Mouse (Mus musculus): ENCODE measurements around the gene Fgfr2. TPM values are rescaled to one million over a fixed set of nuclear protein-coding genes. Genes with fewer than 3 reads are reported as not detected.

Fgfr2 gene
- polyA plus RNA-seq, 1 experiment from 2014 or later: 11.4 TPM

DNA sequence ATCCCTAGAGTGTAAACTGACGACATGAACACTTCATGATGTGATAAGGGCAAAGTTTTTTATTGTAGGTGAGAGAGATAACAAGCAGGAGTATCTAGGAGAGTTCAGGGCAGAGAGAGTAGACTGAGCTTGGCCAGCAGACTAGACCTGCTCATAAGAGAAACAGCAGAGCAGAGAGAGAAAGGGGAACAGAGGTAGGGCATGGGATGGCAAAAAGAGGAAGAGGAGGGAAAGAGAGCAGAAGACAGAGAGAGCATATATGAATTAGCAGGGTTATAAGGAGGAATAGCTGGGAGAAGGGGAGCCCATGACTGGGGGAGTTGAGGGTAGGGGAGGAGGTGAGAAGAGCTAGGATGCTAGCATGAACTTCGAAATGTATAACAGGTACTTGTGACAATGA, 1791.5 kb downstream of the Fgfr2 start:
- 38% methylated on average over 2 of the region's 2 CpGs for WGBS (ENCODE audit: insufficient replicate concordance)
- ATAC-seq (ENCODE audit: low read depth): no peak
- H3K4me1 ChIP-seq (ENCODE audit: control insufficient read depth, low read depth, low read length): no peaks in the 10 kb centered on the region
- H3K36me3 ChIP-seq (ENCODE audit: control insufficient read depth, insufficient read depth): no peaks in the 10 kb centered on the region
- H3K27me3 ChIP-seq (ENCODE audit: control insufficient read depth, insufficient read depth, low read depth, low read length): no peaks in the 10 kb centered on the region
- no peak overlapping the region for H3K9ac ChIP-seq (ENCODE audit: low read depth, low read length)
- no peaks in the 10 kb centered on the region for H3K9me3 ChIP-seq (replicated peaks; ENCODE audit: control insufficient read depth, low read length)
- no peak overlapping the region for H3K4me3 ChIP-seq (ENCODE audit: low read depth, low read length)
- H3K4me2 ChIP-seq (ENCODE audit: low read depth, low read length): no peak overlapping the region
- H3K27ac ChIP-seq (ENCODE audit: low read length): no peak overlapping the region

DNA sequence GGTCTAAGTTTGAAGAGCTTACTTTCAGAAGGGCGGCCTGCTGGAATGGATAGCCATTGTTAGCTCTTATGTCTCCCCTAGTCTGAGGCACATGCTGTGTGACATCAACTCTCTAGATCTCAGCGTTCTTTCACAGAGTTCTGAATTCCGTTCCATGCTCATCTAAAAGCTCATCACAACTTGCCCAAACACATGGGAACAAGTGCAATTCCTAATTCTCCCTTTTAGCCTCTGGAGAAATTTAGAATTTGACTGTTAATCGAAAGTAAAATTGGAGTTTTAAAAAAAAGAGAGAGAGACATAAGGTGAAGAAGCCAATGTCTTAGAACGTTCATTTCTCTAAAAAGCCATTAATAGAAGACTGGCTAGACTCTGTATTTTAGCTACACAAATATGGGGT, 1793.7 kb downstream of the Fgfr2 start, which contains the start of gene Fam24b:
TSS of gene Fam24b (minus strand) at position 101 of the 400 bp plus-strand sequence.
- Histone ChIP-seq H3K9ac (ENCODE audit: low read depth, low read length) (no peak within 1 kb of the TSS), H3K4me1 (ENCODE audit: control insufficient read depth, low read depth, low read length) (no peaks in the 10 kb centered on the region), H3K27me3 (ENCODE audit: control insufficient read depth, insufficient read depth, low read depth, low read length) (no peaks in the 10 kb centered on the region), H3K4me2 (ENCODE audit: low read depth, low read length) (no peak within 1 kb of the TSS), H3K9me3 (replicated peaks; ENCODE audit: control insufficient read depth, low read length) (no peaks in the 10 kb centered on the region), H3K27ac (ENCODE audit: low read length) (no peak within 1 kb of the TSS), H3K36me3 (ENCODE audit: control insufficient read depth, insufficient read depth) (no peaks in the 10 kb centered on the region), H3K4me3 (ENCODE audit: low read depth, low read length) (no peak within 1 kb of the TSS)
- no peak for ATAC-seq (ENCODE audit: low read depth)
- 67% methylated on average over 5 of the region's 5 CpGs for WGBS (ENCODE audit: insufficient replicate concordance)

DNA sequence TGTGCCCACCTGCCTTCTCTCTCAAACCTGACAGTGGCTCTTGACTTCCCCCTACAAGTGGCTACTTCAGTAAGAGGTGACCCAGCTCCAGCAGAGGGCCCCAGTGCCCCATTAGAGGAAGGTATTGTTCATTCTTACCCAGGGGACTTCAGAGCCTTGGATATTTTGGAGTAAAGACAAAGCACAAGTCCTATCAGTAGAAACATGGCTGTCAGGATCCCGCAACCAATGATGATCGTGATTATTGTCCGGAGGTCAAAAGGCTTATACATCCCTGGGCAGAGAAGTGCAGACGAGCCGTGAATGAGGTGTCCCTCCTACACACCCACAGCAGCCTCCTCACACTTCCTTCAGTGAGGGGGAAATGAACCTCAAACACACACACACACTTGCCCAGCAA, 1796.1 kb downstream of the Fgfr2 start:
- H3K4me3 ChIP-seq (ENCODE audit: low read depth, low read length): no peak overlapping the region
- no peaks in the 10 kb centered on the region for H3K27me3 ChIP-seq (ENCODE audit: control insufficient read depth, insufficient read depth, low read depth, low read length)
- WGBS (ENCODE audit: insufficient replicate concordance): 70% methylated on average over 5 of the region's 5 CpGs
- no peak overlapping the region for H3K4me2 ChIP-seq (ENCODE audit: low read depth, low read length)
- no peaks in the 10 kb centered on the region for H3K36me3 ChIP-seq (ENCODE audit: control insufficient read depth, insufficient read depth)
- H3K9ac ChIP-seq (ENCODE audit: low read depth, low read length): no peak overlapping the region
- no peaks in the 10 kb centered on the region for H3K4me1 ChIP-seq (ENCODE audit: control insufficient read depth, low read depth, low read length)
- H3K9me3 ChIP-seq (replicated peaks; ENCODE audit: control insufficient read depth, low read length): no peaks in the 10 kb centered on the region
- no peak for ATAC-seq (ENCODE audit: low read depth)
- no peak overlapping the region for H3K27ac ChIP-seq (ENCODE audit: low read length)

DNA sequence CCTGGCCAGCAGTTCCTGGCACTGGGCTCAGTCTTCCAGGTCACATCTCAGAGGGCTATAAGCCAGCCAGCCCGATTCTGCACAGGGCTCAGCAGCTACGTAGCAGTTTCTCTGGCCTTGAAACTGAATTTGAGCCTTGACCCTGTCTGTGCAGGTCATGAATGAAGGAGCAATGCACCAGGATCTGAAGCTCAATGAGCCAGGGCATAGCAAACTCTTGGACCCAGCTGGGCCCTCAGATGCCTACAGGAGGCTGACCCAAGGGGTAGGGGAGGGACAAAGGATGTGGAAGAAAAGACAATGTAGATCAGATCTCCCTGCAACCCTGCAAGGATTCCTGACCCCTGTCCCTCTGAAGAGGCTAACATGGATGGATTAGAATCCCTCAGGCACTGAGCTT, 1801.0 kb downstream of the Fgfr2 start, which contains the start of gene Cuzd1:
TSS of gene Cuzd1 (minus strand) at position 101 of the 400 bp plus-strand sequence.
- no peaks in the 10 kb centered on the region for H3K36me3 ChIP-seq (ENCODE audit: control insufficient read depth, insufficient read depth)
- H3K9me3 ChIP-seq (replicated peaks; ENCODE audit: control insufficient read depth, low read length): no peaks in the 10 kb centered on the region
- 60% methylated on average over 2 of the region's 2 CpGs for WGBS (ENCODE audit: insufficient replicate concordance)
- no peak within 1 kb of the TSS for H3K4me2 ChIP-seq (ENCODE audit: low read depth, low read length)
- H3K27me3 ChIP-seq (ENCODE audit: control insufficient read depth, insufficient read depth, low read depth, low read length): no peaks in the 10 kb centered on the region
- no peak within 1 kb of the TSS for H3K4me3 ChIP-seq (ENCODE audit: low read depth, low read length)
- H3K4me1 ChIP-seq (ENCODE audit: control insufficient read depth, low read depth, low read length): no peaks in the 10 kb centered on the region
- ATAC-seq (ENCODE audit: low read depth): no peak
- H3K9ac ChIP-seq (ENCODE audit: low read depth, low read length): no peak within 1 kb of the TSS
- no peak within 1 kb of the TSS for H3K27ac ChIP-seq (ENCODE audit: low read length)

DNA sequence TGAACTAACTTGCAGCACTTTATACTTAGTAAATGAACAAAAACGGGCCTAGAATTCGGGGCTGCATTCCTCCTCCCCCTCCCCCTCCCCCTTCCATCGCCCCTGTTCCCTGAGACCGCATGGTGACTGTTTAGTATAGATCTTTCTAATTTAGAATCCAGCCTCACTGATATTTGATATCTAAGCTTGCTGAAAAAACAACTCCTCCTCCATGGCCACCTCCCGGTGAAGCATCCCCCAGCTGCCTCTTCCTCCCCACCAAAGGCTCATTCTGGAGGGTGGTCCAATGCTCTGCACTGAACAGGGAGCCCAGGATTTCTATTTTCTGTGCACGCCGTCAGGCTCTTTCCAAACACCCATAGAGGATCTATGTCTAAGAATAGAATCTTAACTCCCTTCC, 1804.8 kb downstream of the Fgfr2 start:
- WGBS (ENCODE audit: insufficient replicate concordance): 70% methylated on average over 5 of the region's 7 CpGs

DNA sequence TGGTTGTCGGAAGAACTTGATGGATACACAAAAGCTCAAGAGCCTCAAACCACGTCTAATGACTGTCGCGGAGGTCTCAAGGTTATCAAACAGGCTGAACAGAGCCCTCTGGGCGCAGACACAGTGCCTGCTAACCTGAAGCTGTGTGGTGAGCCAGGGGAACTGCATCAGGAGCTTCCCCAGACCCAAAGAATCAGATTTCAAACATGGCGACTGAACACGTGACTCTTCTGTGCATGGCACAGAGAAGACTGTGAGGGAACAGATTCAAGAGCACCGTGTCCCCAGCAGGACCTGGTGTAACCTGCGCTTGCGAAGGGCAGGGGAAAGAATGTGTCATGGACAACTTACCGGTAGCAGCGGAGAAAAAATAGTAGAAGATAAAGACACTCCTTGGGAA, 1805.6 kb downstream of the Fgfr2 start:
- Histone ChIP-seq H3K9ac (ENCODE audit: low read depth, low read length) (no peak overlapping the region), H3K27me3 (ENCODE audit: control insufficient read depth, insufficient read depth, low read depth, low read length) (no peaks in the 10 kb centered on the region), H3K4me1 (ENCODE audit: control insufficient read depth, low read depth, low read length) (no peaks in the 10 kb centered on the region), H3K4me2 (ENCODE audit: low read depth, low read length) (no peak overlapping the region), H3K27ac (ENCODE audit: low read length) (no peak overlapping the region), H3K36me3 (ENCODE audit: control insufficient read depth, insufficient read depth) (no peaks in the 10 kb centered on the region), H3K9me3 (replicated peaks; ENCODE audit: control insufficient read depth, low read length) (no peaks in the 10 kb centered on the region), H3K4me3 (ENCODE audit: low read depth, low read length) (no peak overlapping the region)
- WGBS (ENCODE audit: insufficient replicate concordance): 57% methylated on average over 12 of the region's 12 CpGs
- no peak for ATAC-seq (ENCODE audit: low read depth)

More for the DNA sequence above, 1804.8 kb downstream of the Fgfr2 start:
- Histone ChIP-seq H3K4me3 (ENCODE audit: low read depth, low read length) (no peak overlapping the region), H3K4me1 (ENCODE audit: control insufficient read depth, low read depth, low read length) (no peaks in the 10 kb centered on the region), H3K27ac (ENCODE audit: low read length) (no peak overlapping the region), H3K27me3 (ENCODE audit: control insufficient read depth, insufficient read depth, low read depth, low read length) (no peaks in the 10 kb centered on the region), H3K4me2 (ENCODE audit: low read depth, low read length) (no peak overlapping the region), H3K9me3 (replicated peaks; ENCODE audit: control insufficient read depth, low read length) (no peaks in the 10 kb centered on the region), H3K9ac (ENCODE audit: low read depth, low read length) (no peak overlapping the region), H3K36me3 (ENCODE audit: control insufficient read depth, insufficient read depth) (no peaks in the 10 kb centered on the region)
- no peak for ATAC-seq (ENCODE audit: low read depth)

DNA sequence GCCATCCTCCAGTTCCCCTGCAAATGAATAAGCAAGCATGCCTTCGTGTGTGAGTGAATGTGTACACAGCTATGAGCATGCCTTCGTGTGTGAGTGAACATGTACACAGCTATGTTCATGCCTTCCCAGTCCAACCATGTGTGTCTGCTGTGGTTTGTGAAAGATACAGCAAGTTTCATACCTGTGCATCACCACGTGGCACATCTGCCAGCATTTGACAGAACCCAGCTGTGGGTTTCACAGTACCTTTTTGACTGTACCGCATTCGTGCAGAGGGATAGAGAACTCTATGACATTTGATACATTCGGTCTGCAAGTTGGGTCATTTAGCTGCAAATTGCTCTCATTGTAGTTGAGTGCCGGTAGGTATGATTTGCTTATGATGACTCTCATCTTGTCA, 1808.7 kb downstream of the Fgfr2 start:
- Histone ChIP-seq H3K4me3 (ENCODE audit: low read depth, low read length) (no peak overlapping the region), H3K27me3 (ENCODE audit: control insufficient read depth, insufficient read depth, low read depth, low read length) (no peaks in the 10 kb centered on the region), H3K27ac (ENCODE audit: low read length) (no peak overlapping the region), H3K9ac (ENCODE audit: low read depth, low read length) (no peak overlapping the region), H3K4me2 (ENCODE audit: low read depth, low read length) (no peak overlapping the region), H3K4me1 (ENCODE audit: control insufficient read depth, low read depth, low read length) (no peaks in the 10 kb centered on the region), H3K36me3 (ENCODE audit: control insufficient read depth, insufficient read depth) (no peaks in the 10 kb centered on the region), H3K9me3 (replicated peaks; ENCODE audit: control insufficient read depth, low read length) (no peaks in the 10 kb centered on the region)
- 62% methylated on average over 7 of the region's 7 CpGs for WGBS (ENCODE audit: insufficient replicate concordance)
- ATAC-seq (ENCODE audit: low read depth): no peak

DNA sequence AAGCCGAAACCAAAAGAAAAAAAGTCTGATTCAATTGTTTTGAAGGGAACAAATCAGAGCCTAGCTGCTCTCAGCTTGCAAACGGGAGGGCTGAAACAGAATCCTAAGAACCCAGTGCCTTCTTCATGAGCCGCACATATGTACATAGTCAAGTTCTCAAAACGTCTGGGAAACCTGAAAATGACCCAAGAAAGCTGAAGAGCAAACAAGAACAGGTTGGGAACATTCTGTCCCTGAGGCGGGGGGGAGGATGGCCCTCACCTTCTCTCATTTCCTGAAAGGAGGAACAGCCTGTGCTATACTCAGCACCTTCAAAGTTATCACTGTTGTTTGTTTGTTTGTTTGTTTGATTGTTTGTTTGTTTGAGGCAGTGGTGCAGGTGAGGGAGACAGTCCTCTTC, 1816.4 kb downstream of the Fgfr2 start:
- no peak for ATAC-seq (ENCODE audit: low read depth)
- Histone ChIP-seq H3K9me3 (replicated peaks; ENCODE audit: control insufficient read depth, low read length) (no peaks in the 10 kb centered on the region), H3K27ac (ENCODE audit: low read length) (no peak overlapping the region), H3K4me3 (ENCODE audit: low read depth, low read length) (no peak overlapping the region), H3K9ac (ENCODE audit: low read depth, low read length) (no peak overlapping the region), H3K36me3 (ENCODE audit: control insufficient read depth, insufficient read depth) (no peaks in the 10 kb centered on the region), H3K4me1 (ENCODE audit: control insufficient read depth, low read depth, low read length) (no peaks in the 10 kb centered on the region), H3K4me2 (ENCODE audit: low read depth, low read length) (no peak overlapping the region), H3K27me3 (ENCODE audit: control insufficient read depth, insufficient read depth, low read depth, low read length) (no peaks in the 10 kb centered on the region)
- WGBS (ENCODE audit: insufficient replicate concordance): 54% methylated on average over 5 of the region's 5 CpGs

DNA sequence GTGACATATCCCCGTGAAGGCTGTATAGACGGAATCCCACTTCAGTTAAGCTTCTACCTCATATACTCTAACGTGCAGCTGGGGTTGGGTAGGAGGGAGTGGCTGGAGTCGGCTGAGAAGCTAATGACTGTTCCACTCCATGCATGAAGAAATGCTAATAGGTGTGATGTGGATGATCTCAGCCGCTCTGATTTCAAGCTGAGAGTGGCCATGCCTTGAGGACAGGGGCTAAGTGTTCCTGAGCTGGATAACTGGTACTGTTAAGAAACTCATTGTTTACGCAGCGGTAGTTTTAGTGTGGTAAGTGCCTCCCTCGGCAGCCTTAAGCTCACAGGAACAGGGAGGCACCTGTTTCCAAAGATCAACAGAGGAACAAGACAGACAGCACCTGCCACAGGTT, 1819.8 kb downstream of the Fgfr2 start:
- H3K27me3 ChIP-seq (ENCODE audit: control insufficient read depth, insufficient read depth, low read depth, low read length): no peaks in the 10 kb centered on the region
- 60% methylated on average over 8 of the region's 8 CpGs for WGBS (ENCODE audit: insufficient replicate concordance)
- no peaks in the 10 kb centered on the region for H3K36me3 ChIP-seq (ENCODE audit: control insufficient read depth, insufficient read depth)

More for the DNA sequence above, 1819.8 kb downstream of the Fgfr2 start:
- H3K9me3 ChIP-seq (replicated peaks; ENCODE audit: control insufficient read depth, low read length): no peaks in the 10 kb centered on the region
- no peak for ATAC-seq (ENCODE audit: low read depth)
- no peak overlapping the region for H3K4me3 ChIP-seq (ENCODE audit: low read depth, low read length)
- H3K9ac ChIP-seq (ENCODE audit: low read depth, low read length): no peak overlapping the region
- H3K27ac ChIP-seq (ENCODE audit: low read length): no peak overlapping the region
- no peak overlapping the region for H3K4me2 ChIP-seq (ENCODE audit: low read depth, low read length)
- no peaks in the 10 kb centered on the region for H3K4me1 ChIP-seq (ENCODE audit: control insufficient read depth, low read depth, low read length)
